Mouse (Mus musculus) stomach, embryonic 14.5 days (tissue): Measurements from ENCODE around the gene Metap1d. TPM values are rescaled to one million over a fixed set of nuclear protein-coding genes. Genes with fewer than 3 reads are reported as not detected.

Experiments used
- ATAC-seq: fragments of 200-750 bp; cut with Nextera tagmentation; 2 replicates; pipeline ENCODE4 v1.8.0; 2017; ENCODE audit warnings: low read depth, moderate TSS enrichment; ENCODE audit not compliant: insufficient number of reproducible peaks, insufficient read depth, low FRiP score
- H3K27ac ChIP-seq: fragments of 300-500 bp; sonication (generic); 2 replicates; pipeline ENCODE4 v1.5.1; 2014; ENCODE audit warnings: mild to moderate bottlenecking, low read length, moderate library complexity, mixed read lengths
- H3K27me3 ChIP-seq: fragments of 300-500 bp; sonication (generic); 2 replicates; pipeline ENCODE4 v1.6.1; 2014; ENCODE audit warnings: low read length, control low read depth, mixed read lengths; ENCODE audit not compliant: control insufficient read depth, insufficient read depth
- H3K36me3 ChIP-seq: fragments of 300-500 bp; sonication (generic); 2 replicates; pipeline ENCODE4 v1.6.1; 2014; ENCODE audit warnings: mild to moderate bottlenecking, control low read depth, low read length, moderate library complexity, mixed read lengths; ENCODE audit not compliant: control insufficient read depth, insufficient read depth
- H3K4me1 ChIP-seq: fragments of 300-500 bp; sonication (generic); 2 replicates; pipeline ENCODE4 v1.6.1; 2014; ENCODE audit warnings: low read length, control low read depth, mixed read lengths; ENCODE audit not compliant: control insufficient read depth, insufficient read depth
- H3K4me2 ChIP-seq: fragments of 300-500 bp; sonication (generic); replicated peaks from 2 replicates; pipeline ENCODE4 v1.6.1; 2014; ENCODE audit warnings: low read depth, low read length, control low read depth
- H3K4me3 ChIP-seq: fragments of 300-500 bp; sonication (generic); 2 replicates; pipeline ENCODE4 v1.5.1; 2014; ENCODE audit warnings: low read depth, low read length, control low read depth
- H3K9ac ChIP-seq: fragments of 300-500 bp; sonication (generic); replicated peaks from 2 replicates; pipeline ENCODE4 v1.6.1; 2014; ENCODE audit warnings: low read depth, mild to moderate bottlenecking, control low read depth, low read length, moderate library complexity, mixed read lengths
- H3K9me3 ChIP-seq: fragments of 300-500 bp; sonication (generic); 2 replicates; pipeline ENCODE4 v1.6.1; 2016; ENCODE audit warnings: low read depth, low read length, control low read depth; ENCODE audit not compliant: control insufficient read depth
- WGBS: fragments of 180-500 bp; shearing (Covaris S2); extraction: QIAGEN DNeasy Blood & Tissue Kit; methylation state at CpG from one replicate; pipeline ENCODE4 v1.1.7; 2014; 5-methylcytosine and 5-hydroxymethylcytosine counted together
- polyA plus RNA-seq: library from polyadenylated mRNA; unstranded; fragments of >200 nt; fragmentation: Nextera tagmentation; extraction: Ambion mirVana; gene quantifications from 2 replicates; pipeline ENCODE4 v1.2.1, GENCODE M21; 2014

Gene Metap1d
- polyA plus RNA-seq, 1 experiment from 2014 or later, result 52.9 TPM

- no peaks in the 10 kb centered on the region for H3K36me3 ChIP-seq
- H3K4me2 ChIP-seq, result no peak overlapping the region
- no peak overlapping the region for H3K27ac ChIP-seq
- H3K4me1 ChIP-seq, result no peaks in the 10 kb centered on the region
- H3K4me3 ChIP-seq, result no peak overlapping the region
- H3K9me3 ChIP-seq, result no peaks in the 10 kb centered on the region
- 72% methylated on average over 3 of the region's 3 CpGs for WGBS
- no peaks in the 10 kb centered on the region for H3K27me3 ChIP-seq
- ATAC-seq, result no peak
- H3K9ac ChIP-seq, result no peak overlapping the region
Observed at GRCm38 (mm10) chr2:71462553-71462952, 9.5 kb downstream of the Metap1d start.

DNA sequence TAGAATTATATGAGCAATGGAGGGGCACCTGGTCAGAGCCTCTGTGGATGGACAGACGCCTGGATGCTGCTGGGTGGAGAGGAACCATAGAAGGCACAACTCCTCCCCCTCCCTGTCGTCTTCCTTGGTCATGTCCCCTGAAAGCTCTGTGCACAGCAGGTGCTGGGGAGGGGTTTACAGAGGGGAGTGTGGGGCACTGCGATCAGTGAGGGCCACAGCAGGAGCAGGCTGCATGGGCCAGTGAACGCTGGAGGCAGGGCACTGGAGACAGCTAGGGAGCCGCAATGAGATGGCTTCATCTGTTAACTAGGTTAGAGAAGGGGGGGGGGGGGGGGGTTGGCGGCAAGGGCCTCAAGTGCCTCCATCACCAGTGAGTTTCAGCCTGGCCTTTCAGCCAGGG, 13.0 kb downstream of the Metap1d start:
- Histone ChIP-seq H3K36me3 (no peaks in the 10 kb centered on the region), H3K9ac (no peak overlapping the region), H3K4me1 (no peaks in the 10 kb centered on the region), H3K9me3 (no peaks in the 10 kb centered on the region), H3K4me2 (no peak overlapping the region), H3K27me3 (no peaks in the 10 kb centered on the region), H3K27ac (no peak overlapping the region), H3K4me3 (no peak overlapping the region)
- 21% methylated on average over 5 of the region's 6 CpGs for WGBS
- ATAC-seq, result no peak

DNA sequence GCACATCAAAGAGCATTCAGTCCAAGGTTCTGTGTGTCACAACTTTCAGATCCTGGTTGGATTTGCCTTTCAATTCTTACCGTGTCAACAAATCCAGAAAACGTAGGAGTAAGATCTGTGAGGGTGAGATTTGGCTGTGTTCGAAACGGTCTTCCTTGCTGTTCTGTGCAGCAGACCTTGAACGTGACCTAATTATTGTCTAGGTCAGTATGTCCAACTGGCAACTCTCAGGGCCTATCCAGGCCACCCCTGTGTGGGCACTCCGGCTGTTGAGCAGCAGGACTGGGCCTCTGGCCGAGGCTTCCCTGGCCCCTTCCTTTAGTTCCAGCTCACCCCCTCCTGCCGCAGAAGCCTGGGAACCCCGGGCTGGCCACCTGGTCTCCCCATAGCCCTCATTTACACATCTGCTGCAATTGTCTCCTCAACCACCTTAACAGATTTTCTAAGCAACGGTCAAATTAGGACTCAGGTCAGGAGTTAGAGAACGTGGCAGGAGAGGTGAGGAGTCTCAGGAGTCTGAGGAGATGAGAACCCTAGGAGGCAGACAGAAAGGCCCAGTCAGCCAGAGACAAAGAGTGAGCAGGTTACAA, 13.9 kb downstream of the Metap1d start:
- Histone ChIP-seq H3K4me2 (no peak overlapping the region), H3K4me1 (no peaks in the 10 kb centered on the region), H3K36me3 (no peaks in the 10 kb centered on the region), H3K27ac (no peak overlapping the region), H3K9ac (no peak overlapping the region), H3K9me3 (no peaks in the 10 kb centered on the region), H3K27me3 (no peaks in the 10 kb centered on the region), H3K4me3 (no peak overlapping the region)
- no peak for ATAC-seq
- WGBS, result 69% methylated on average over 11 of the region's 11 CpGs

GRCm38 (mm10) chr2:71471094-71471493, 18.0 kb downstream of the Metap1d start:
- 84% methylated on average over 6 of the region's 6 CpGs for WGBS
- no peak overlapping the region for H3K9ac ChIP-seq
- no peaks in the 10 kb centered on the region for H3K9me3 ChIP-seq
- H3K27ac ChIP-seq, result no peak overlapping the region
- H3K36me3 ChIP-seq, result no peaks in the 10 kb centered on the region
- H3K4me2 ChIP-seq, result no peak overlapping the region
- H3K27me3 ChIP-seq, result no peaks in the 10 kb centered on the region
- no peak for ATAC-seq
- peaks cover 6% of the 10 kb centered on the region; the same call in 1 of the 2 replicates for H3K4me1 ChIP-seq
- H3K4me3 ChIP-seq, result no peak overlapping the region

DNA sequence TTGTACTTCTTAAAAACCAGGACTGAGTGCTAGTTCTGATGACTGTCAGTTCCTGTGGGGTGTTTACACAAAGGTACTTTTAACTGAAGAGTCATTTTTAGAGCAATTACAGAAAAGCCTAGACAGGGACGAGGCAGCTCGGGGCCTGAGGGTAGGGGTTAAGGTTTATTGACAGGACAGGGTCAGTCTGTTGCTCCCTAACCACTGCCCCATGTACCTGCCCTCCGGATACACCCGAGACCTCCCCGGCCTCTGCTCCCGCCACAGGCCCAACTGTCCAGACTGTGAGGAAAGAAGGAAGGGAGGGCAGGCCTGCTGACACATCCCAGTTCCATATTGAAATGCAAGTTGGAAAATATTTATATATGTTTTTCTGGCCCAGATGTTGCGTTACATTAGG, 20.8 kb downstream of the Metap1d start:
- Histone ChIP-seq H3K4me3 (no peak overlapping the region), H3K36me3 (no peaks in the 10 kb centered on the region), H3K9me3 (no peaks in the 10 kb centered on the region), H3K27ac (no peak overlapping the region), H3K4me2 (no peak overlapping the region), H3K27me3 (no peaks in the 10 kb centered on the region), H3K9ac (no peak overlapping the region), H3K4me1 (peaks cover 6% of the 10 kb centered on the region; the same call in 1 of the 2 replicates)
- WGBS, result 36% methylated on average over 7 of the region's 7 CpGs
- ATAC-seq, result no peak

GRCm38 (mm10) chr2:71474345-71474744, 21.3 kb downstream of the Metap1d start:
- Histone ChIP-seq H3K4me1 (peaks cover 6% of the 10 kb centered on the region; the same call in 1 of the 2 replicates), H3K4me2 (no peak overlapping the region), H3K36me3 (no peaks in the 10 kb centered on the region), H3K9me3 (no peaks in the 10 kb centered on the region), H3K27ac (no peak overlapping the region), H3K27me3 (no peaks in the 10 kb centered on the region), H3K9ac (no peak overlapping the region), H3K4me3 (no peak overlapping the region)
- WGBS, result 43% methylated on average over 7 of the region's 7 CpGs
- ATAC-seq, result no peak

DNA sequence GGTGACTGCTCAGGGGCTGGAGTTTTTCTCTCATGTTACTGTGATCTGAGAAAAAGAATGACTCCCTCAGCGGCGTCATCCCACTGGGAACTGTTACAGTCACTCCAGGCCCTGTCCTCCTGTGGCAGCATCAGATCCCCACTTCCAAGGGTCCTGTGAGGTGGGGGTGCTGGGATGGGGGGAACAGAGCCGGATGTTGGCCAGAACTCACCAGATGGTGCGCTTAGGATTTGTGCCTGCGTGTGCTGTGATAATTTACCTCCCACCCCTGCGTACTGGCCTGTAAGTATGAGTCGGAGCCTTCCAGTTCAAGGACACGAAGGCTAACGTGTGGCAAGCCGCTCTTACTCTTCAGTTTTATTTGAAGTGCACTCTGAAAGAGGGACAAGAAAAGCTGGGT, 22.2 kb downstream of the Metap1d start:
- Histone ChIP-seq H3K4me1 (peaks cover 6% of the 10 kb centered on the region; the same call in 1 of the 2 replicates), H3K9ac (no peak overlapping the region), H3K27ac (no peak overlapping the region), H3K36me3 (no peaks in the 10 kb centered on the region), H3K4me2 (no peak overlapping the region), H3K9me3 (no peaks in the 10 kb centered on the region), H3K4me3 (no peak overlapping the region), H3K27me3 (no peaks in the 10 kb centered on the region)
- 69% methylated on average over 10 of the region's 10 CpGs for WGBS
- ATAC-seq, result no peak

- Histone ChIP-seq H3K27me3 (no peaks in the 10 kb centered on the region), H3K4me3 (no peak overlapping the region), H3K36me3 (no peaks in the 10 kb centered on the region), H3K27ac (no peak overlapping the region), H3K9me3 (no peaks in the 10 kb centered on the region), H3K9ac (no peak overlapping the region), H3K4me2 (no peak overlapping the region), H3K4me1 (peaks cover 6% of the 10 kb centered on the region; the same call in 1 of the 2 replicates)
- no peak for ATAC-seq
- 92% methylated on average over 4 of the region's 4 CpGs for WGBS
Observed at GRCm38 (mm10) chr2:71475760-71476159, 22.7 kb downstream of the Metap1d start.

DNA sequence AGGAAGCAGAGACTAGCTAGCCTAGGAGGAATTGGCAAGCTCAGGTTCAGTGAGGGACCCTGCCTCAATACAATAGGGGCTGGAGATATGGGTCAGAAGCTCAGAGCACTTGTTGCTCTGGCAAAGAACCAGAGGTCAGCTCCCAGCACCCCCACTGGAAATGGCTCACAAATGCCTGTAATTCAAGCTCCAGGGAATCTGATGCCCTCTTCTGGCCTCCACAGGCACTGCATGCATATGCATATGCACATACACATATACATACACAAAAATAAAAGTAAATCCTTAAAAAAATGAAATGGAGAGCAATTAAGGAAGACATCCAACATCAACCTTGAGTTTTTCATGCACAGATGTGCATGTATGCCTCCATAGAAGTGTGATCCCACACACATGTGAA, 24.7 kb downstream of the Metap1d start:
- H3K4me1 ChIP-seq, result peaks cover 6% of the 10 kb centered on the region; the same call in 1 of the 2 replicates

More for the DNA sequence above, 24.7 kb downstream of the Metap1d start:
- Histone ChIP-seq H3K4me3 (no peak overlapping the region), H3K9ac (no peak overlapping the region), H3K27me3 (no peaks in the 10 kb centered on the region), H3K4me2 (no peak overlapping the region), H3K27ac (no peak overlapping the region), H3K36me3 (no peaks in the 10 kb centered on the region), H3K9me3 (no peaks in the 10 kb centered on the region)
- no peak for ATAC-seq
